Mouse (Mus musculus) kidney, adult 2 months (tissue): ENCODE data around the gene Shcbp1l.

Experiments used
- CTCF ChIP-seq: fragments of 200-500 bp; conservative IDR thresholded peaks from 2 replicates; pipeline ENCODE4 v1.5.1; 2011; ENCODE audit warnings: low read depth, mild to moderate bottlenecking, control low read depth, low read length, moderate library complexity, mixed read lengths; ENCODE audit not compliant: insufficient read depth, insufficient read length
- POLR2A ChIP-seq: fragments of 200-500 bp; IDR thresholded peaks from one replicate; pipeline ENCODE4 v1.6.1; 2011; ENCODE audit warnings: low read depth, low read length, control low read depth

- no peak for TF ChIP-seq CTCF
- no peak for TF ChIP-seq POLR2A
These were observed 9.1 kb downstream of the Shcbp1l start for GRCm38 (mm10) chr1:153433851-153434589.
